Mouse (Mus musculus) kidney, embryonic 14.5 days (tissue): ENCODE results near the gene Itga11. TPM values are rescaled to one million over a fixed set of nuclear protein-coding genes. Genes with fewer than 3 reads are reported as not detected.

Source experiments
- ATAC-seq: fragments of 200-750 bp; cut with Nextera tagmentation; 2 replicates; pipeline ENCODE4 v1.8.0; 2017; ENCODE audit warnings: moderate number of reproducible peaks, mild to moderate bottlenecking, moderate TSS enrichment, moderate library complexity; ENCODE audit not compliant: low FRiP score, low TSS enrichment
- H3K27ac ChIP-seq: fragments of 300-500 bp; sonication (generic); 2 replicates; pipeline ENCODE4 v1.5.1; 2014; ENCODE audit warnings: low read depth, mild to moderate bottlenecking, low read length, moderate library complexity, mixed read lengths
- H3K27me3 ChIP-seq: fragments of 300-500 bp; sonication (generic); 2 replicates; pipeline ENCODE4 v1.6.1; 2014; ENCODE audit warnings: mild to moderate bottlenecking, low read length; ENCODE audit not compliant: control insufficient read depth, insufficient read depth
- H3K36me3 ChIP-seq: fragments of 300-500 bp; sonication (generic); 2 replicates; pipeline ENCODE4 v1.6.1; 2014; ENCODE audit warnings: low read length, mixed read lengths; ENCODE audit not compliant: control insufficient read depth, insufficient read depth
- H3K4me1 ChIP-seq: fragments of 300-500 bp; sonication (generic); 2 replicates; pipeline ENCODE4 v1.6.1; 2014; ENCODE audit warnings: low read length, mixed read lengths; ENCODE audit not compliant: control insufficient read depth, insufficient read depth
- H3K4me2 ChIP-seq: fragments of 300-500 bp; sonication (generic); replicated peaks from 2 replicates; pipeline ENCODE4 v1.6.1; 2014; ENCODE audit warnings: low read depth, mild to moderate bottlenecking, low read length
- H3K4me3 ChIP-seq: fragments of 300-500 bp; sonication (generic); 2 replicates; pipeline ENCODE4 v1.5.1; 2014; ENCODE audit warnings: mild to moderate bottlenecking, low read length
- H3K9ac ChIP-seq: fragments of 300-500 bp; sonication (generic); 2 replicates; pipeline ENCODE4 v1.6.1; 2014; ENCODE audit warnings: low read depth, mild to moderate bottlenecking, low read length, moderate library complexity
- H3K9me3 ChIP-seq: fragments of 300-500 bp; sonication (generic); 2 replicates; pipeline ENCODE4 v1.6.1; 2016; ENCODE audit warnings: low read length; ENCODE audit not compliant: control insufficient read depth
- WGBS: fragments of 180-500 bp; shearing (Covaris S2); extraction: QIAGEN DNeasy Blood & Tissue Kit; methylation state at CpG from one replicate; pipeline ENCODE4 v1.1.7; 2014; 5-methylcytosine and 5-hydroxymethylcytosine counted together
- polyA plus RNA-seq: library from polyadenylated mRNA; unstranded; fragments of >200 nt; fragmentation: Nextera tagmentation; extraction: Ambion mirVana; gene quantifications from 2 replicates; pipeline ENCODE4 v1.2.1, GENCODE M21; 2014

Itga11 gene
- polyA plus RNA-seq, 1 experiment from 2014 or later, result 0.95 TPM

- Histone ChIP-seq H3K4me2 (no peak overlapping the region), H3K4me1 (0 out of 2 replicates have a peak, but pooled peaks cover 3% of the 10 kb centered on the region), H3K27me3 (no peaks in the 10 kb centered on the region), H3K27ac (no peak overlapping the region), H3K9me3 (no peaks in the 10 kb centered on the region), H3K4me3 (no peak overlapping the region), H3K36me3 (no peaks in the 10 kb centered on the region), H3K9ac (no peak overlapping the region)
- ATAC-seq, result no peak
- WGBS, result 69% methylated on average over 6 of the region's 6 CpGs
These were observed 45.1 kb downstream of the Itga11 start for GRCm38 (mm10) chr9:62722716-62723115.

- WGBS, result 85% methylated on average over 9 of the region's 9 CpGs
- Histone ChIP-seq H3K27me3 (no peaks in the 10 kb centered on the region), H3K36me3 (no peaks in the 10 kb centered on the region), H3K9me3 (no peaks in the 10 kb centered on the region), H3K4me1 (no peaks in the 10 kb centered on the region), H3K9ac (no peak overlapping the region), H3K4me3 (no peak overlapping the region), H3K4me2 (no peak overlapping the region), H3K27ac (no peak overlapping the region)
- ATAC-seq, result no peak
These were observed 46.5 kb downstream of the Itga11 start for GRCm38 (mm10) chr9:62724175-62724574.

GRCm38 (mm10) chr9:62725247-62725646 is 47.6 kb downstream of the Itga11 start:
- no peaks in the 10 kb centered on the region for H3K36me3 ChIP-seq
- H3K9ac ChIP-seq, result no peak overlapping the region
- ATAC-seq, result no peak; the same call in 1 of the 2 replicates
- H3K27me3 ChIP-seq, result no peaks in the 10 kb centered on the region
- 9% methylated on average over 5 of the region's 5 CpGs for WGBS
- H3K4me2 ChIP-seq, result no peak overlapping the region
- H3K27ac ChIP-seq, result no peak overlapping the region
- no peaks in the 10 kb centered on the region for H3K4me1 ChIP-seq
- H3K9me3 ChIP-seq, result no peaks in the 10 kb centered on the region
- no peak overlapping the region for H3K4me3 ChIP-seq

GRCm38 (mm10) chr9:62726472-62726871 is 48.8 kb downstream of the Itga11 start:
- no peak overlapping the region for H3K9ac ChIP-seq
- WGBS, result 59% methylated on average over 6 of the region's 6 CpGs
- no peaks in the 10 kb centered on the region for H3K27me3 ChIP-seq
- no peak overlapping the region for H3K4me3 ChIP-seq
- H3K27ac ChIP-seq, result no peak overlapping the region
- H3K4me1 ChIP-seq, result no peaks in the 10 kb centered on the region
- ATAC-seq, result no peak
- no peak overlapping the region for H3K4me2 ChIP-seq
- no peaks in the 10 kb centered on the region for H3K36me3 ChIP-seq
- no peaks in the 10 kb centered on the region for H3K9me3 ChIP-seq

GRCm38 (mm10) chr9:62744558-62745275 is 67.1 kb downstream of the Itga11 start:
- H3K9ac ChIP-seq, result no peak overlapping the region
- H3K4me3 ChIP-seq, result no peak overlapping the region
- 60% methylated on average over 7 of the region's 7 CpGs for WGBS
- no peak overlapping the region for H3K4me2 ChIP-seq
- H3K4me1 ChIP-seq, result no peaks in the 10 kb centered on the region
- no peak overlapping the region for H3K27ac ChIP-seq
- no peak for ATAC-seq
- H3K27me3 ChIP-seq, result no peaks in the 10 kb centered on the region
- no peaks in the 10 kb centered on the region for H3K36me3 ChIP-seq
- H3K9me3 ChIP-seq, result no peaks in the 10 kb centered on the region

- WGBS, result 70% methylated on average over 6 of the region's 6 CpGs
- no peak overlapping the region for H3K9ac ChIP-seq
- H3K27me3 ChIP-seq, result no peaks in the 10 kb centered on the region
- no peaks in the 10 kb centered on the region for H3K36me3 ChIP-seq
- H3K4me2 ChIP-seq, result no peak overlapping the region
- no peak overlapping the region for H3K27ac ChIP-seq
- H3K4me3 ChIP-seq, result no peak overlapping the region
- no peaks in the 10 kb centered on the region for H3K9me3 ChIP-seq
- no peaks in the 10 kb centered on the region for H3K4me1 ChIP-seq
- no peak for ATAC-seq
These were observed 69.0 kb downstream of the Itga11 start for GRCm38 (mm10) chr9:62746646-62747045.

- H3K27me3 ChIP-seq, result no peaks in the 10 kb centered on the region
- no peak for ATAC-seq
- no peaks in the 10 kb centered on the region for H3K36me3 ChIP-seq
- H3K9ac ChIP-seq, result no peak overlapping the region
- no peak overlapping the region for H3K4me2 ChIP-seq
- H3K9me3 ChIP-seq, result no peaks in the 10 kb centered on the region
- WGBS, result 54% methylated on average over 6 of the region's 6 CpGs
- no peak overlapping the region for H3K4me3 ChIP-seq
- H3K4me1 ChIP-seq, result no peaks in the 10 kb centered on the region
- H3K27ac ChIP-seq, result no peak overlapping the region
These were observed 72.0 kb downstream of the Itga11 start for GRCm38 (mm10) chr9:62749666-62750065.

GRCm38 (mm10) chr9:62750381-62750780 is 72.8 kb downstream of the Itga11 start:
- 91% methylated on average over 11 of the region's 11 CpGs for WGBS
- H3K9me3 ChIP-seq, result no peaks in the 10 kb centered on the region
- ATAC-seq, result no peak
- H3K36me3 ChIP-seq, result no peaks in the 10 kb centered on the region
- H3K27ac ChIP-seq, result no peak overlapping the region
- H3K27me3 ChIP-seq, result no peaks in the 10 kb centered on the region
- no peak overlapping the region for H3K4me3 ChIP-seq
- H3K4me1 ChIP-seq, result no peaks in the 10 kb centered on the region
- no peak overlapping the region for H3K9ac ChIP-seq
- no peak overlapping the region for H3K4me2 ChIP-seq

GRCm38 (mm10) chr9:62758288-62758687 is 80.7 kb downstream of the Itga11 start:
- H3K9me3 ChIP-seq, result no peaks in the 10 kb centered on the region
- H3K4me1 ChIP-seq, result no peaks in the 10 kb centered on the region
- 64% methylated on average over 4 of the region's 4 CpGs for WGBS

More at GRCm38 (mm10) chr9:62758288-62758687, 80.7 kb downstream of the Itga11 start:
- H3K4me3 ChIP-seq, result no peak overlapping the region
- H3K4me2 ChIP-seq, result no peak overlapping the region
- H3K27me3 ChIP-seq, result no peaks in the 10 kb centered on the region
- H3K9ac ChIP-seq, result no peak overlapping the region
- no peak for ATAC-seq
- no peaks in the 10 kb centered on the region for H3K36me3 ChIP-seq
- H3K27ac ChIP-seq, result no peak overlapping the region
